Mouse (Mus musculus) cortical plate, adult 2 months (tissue): ENCODE results near the gene Gna14.

Experiments used
- CTCF ChIP-seq: fragments of 200-500 bp; IDR thresholded peaks from 2 replicates; pipeline ENCODE4 v1.5.1; 2011; ENCODE audit warnings: mild to moderate bottlenecking, control low read depth, low read length; ENCODE audit not compliant: insufficient read depth; ENCODE audit errors: extremely low read depth
- POLR2A ChIP-seq: fragments of 200-500 bp; IDR thresholded peaks from 2 replicates; pipeline ENCODE4 v1.6.1; 2011; ENCODE audit warnings: mild to moderate bottlenecking, low read length, control low read depth; ENCODE audit not compliant: insufficient read depth; ENCODE audit errors: extremely low read depth

DNA sequence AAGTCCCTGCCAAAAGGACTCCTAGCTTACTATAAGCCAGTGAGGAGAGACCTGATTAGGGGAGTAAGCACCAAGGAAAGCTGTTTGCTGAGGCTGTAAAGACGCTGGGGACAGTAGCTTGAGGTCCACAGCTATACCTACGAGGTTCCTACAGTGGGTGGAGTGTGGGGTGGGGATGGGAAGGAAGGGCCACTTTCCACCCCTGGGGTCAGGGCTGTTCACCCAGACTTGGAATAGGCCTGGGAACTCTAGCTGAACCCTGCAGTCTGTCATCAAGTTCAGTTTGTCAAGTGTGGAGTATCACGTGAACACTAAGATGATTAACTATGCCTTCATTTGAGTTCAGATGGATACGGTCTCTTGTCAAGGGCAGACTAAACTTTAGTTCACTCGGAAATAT lies 2.3 kb downstream of the Gna14 start:
- TF ChIP-seq CTCF (no peak), POLR2A (no peak)
